Mouse (Mus musculus) lung, postnatal 0 days (tissue): ENCODE measurements around the gene Mapkapk2. TPM values are rescaled to one million over a fixed set of nuclear protein-coding genes. Genes with fewer than 3 reads are reported as not detected.
"Not testable (repeated sequence)": the region's sequence is repeated elsewhere in the genome, so short reads cannot be mapped to it uniquely, and the experiment has no call there.

Experiments used
- ATAC-seq: fragments of 200-750 bp; cut with Nextera tagmentation; 2 replicates; pipeline ENCODE4 v1.8.0; 2017; ENCODE audit warnings: moderate library complexity
- DNase-seq: peaks from one replicate; pipeline ENCODE4 v3.0.0-alpha.2; 2016; ENCODE audit warnings: low spot score
- H3K27ac ChIP-seq: fragments of 300-500 bp; sonication (generic); 2 replicates; pipeline ENCODE4 v1.5.1; 2014; ENCODE audit warnings: antibody characterized with exemption, mild to moderate bottlenecking, low read length, mixed read lengths
- H3K27me3 ChIP-seq: fragments of 300-500 bp; sonication (generic); replicated peaks from 2 replicates; pipeline ENCODE4 v1.6.1; 2014; ENCODE audit warnings: low read length, mixed read lengths; ENCODE audit not compliant: insufficient read depth
- H3K36me3 ChIP-seq: fragments of 300-500 bp; sonication (generic); 2 replicates; pipeline ENCODE4 v1.6.1; 2014; ENCODE audit warnings: low read length, mixed read lengths; ENCODE audit not compliant: insufficient read depth
- H3K4me1 ChIP-seq: fragments of 300-500 bp; sonication (generic); 2 replicates; pipeline ENCODE4 v1.6.1; 2014; ENCODE audit warnings: antibody characterized with exemption, low read depth, low read length, mixed read lengths; ENCODE audit not compliant: insufficient read depth
- H3K4me2 ChIP-seq: fragments of 300-500 bp; sonication (generic); replicated peaks from 2 replicates; pipeline ENCODE4 v1.6.1; 2014; ENCODE audit warnings: low read depth, mild to moderate bottlenecking, low read length, moderate library complexity, mixed read lengths
- H3K4me3 ChIP-seq: fragments of 300-500 bp; sonication (generic); 2 replicates; pipeline ENCODE4 v1.5.1; 2014; ENCODE audit warnings: low read depth, low read length
- H3K9ac ChIP-seq: fragments of 300-500 bp; sonication (generic); replicated peaks from 2 replicates; pipeline ENCODE4 v1.6.1; 2014; ENCODE audit warnings: low read depth, mild to moderate bottlenecking
- H3K9me3 ChIP-seq: fragments of 300-500 bp; sonication (generic); 2 replicates; pipeline ENCODE4 v1.6.1; 2016; ENCODE audit warnings: low read length, mixed read lengths
- CTCF ChIP-seq: IDR thresholded peaks from 2 replicates; pipeline ENCODE4 v1.5.1; 2016; ENCODE audit warnings: antibody characterized with exemption, mild to moderate bottlenecking
- EP300 ChIP-seq: IDR thresholded peaks from 2 replicates; pipeline ENCODE4 v1.6.1; 2016; ENCODE audit warnings: antibody characterized with exemption, mild to moderate bottlenecking, control low read depth
- WGBS: fragments of 180-500 bp; shearing (Covaris S2); extraction: QIAGEN DNeasy Blood & Tissue Kit; methylation state at CpG from one replicate; pipeline ENCODE4 v1.1.7; 2014; 5-methylcytosine and 5-hydroxymethylcytosine counted together
- polyA plus RNA-seq: library from polyadenylated mRNA; unstranded; fragments of >200 nt; fragmentation: Nextera tagmentation; extraction: Ambion mirVana; gene quantifications from 2 replicates; pipeline ENCODE4 v1.2.1, GENCODE M21; 2015

Gene Mapkapk2
- polyA plus RNA-seq = 62.4 and 65.0 TPM in 2 replicates

- peak within 1 kb of the TSS; percentile 98 for H3K27ac ChIP-seq
- 0% methylated on average over 16 of the region's 32 CpGs for WGBS
- H3K4me3 ChIP-seq = peak within 1 kb of the TSS; percentile 98
- no peaks in the 10 kb centered on the region for H3K27me3 ChIP-seq
- no peaks in the 10 kb centered on the region for H3K36me3 ChIP-seq
- peak within 1 kb of the TSS; percentile 96 for H3K9ac ChIP-seq
- H3K4me1 ChIP-seq = peaks cover 26% of the 10 kb centered on the region; the same call in 1 of the 2 replicates
- peak; percentile 98 for DNase-seq
- ATAC-seq = peak; percentile 92
- no peaks in the 10 kb centered on the region for H3K9me3 ChIP-seq
- TF ChIP-seq CTCF = no peak
- TF ChIP-seq EP300 = no peak; the same call in 1 of the 2 replicates
- H3K4me2 ChIP-seq = peak within 1 kb of the TSS; percentile 87
These were observed at the start of gene Mapkapk2 for GRCm38 (mm10) chr1:131097700-131098094. TSS of gene Mapkapk2 (minus strand) at chr1:131097826.

DNA sequence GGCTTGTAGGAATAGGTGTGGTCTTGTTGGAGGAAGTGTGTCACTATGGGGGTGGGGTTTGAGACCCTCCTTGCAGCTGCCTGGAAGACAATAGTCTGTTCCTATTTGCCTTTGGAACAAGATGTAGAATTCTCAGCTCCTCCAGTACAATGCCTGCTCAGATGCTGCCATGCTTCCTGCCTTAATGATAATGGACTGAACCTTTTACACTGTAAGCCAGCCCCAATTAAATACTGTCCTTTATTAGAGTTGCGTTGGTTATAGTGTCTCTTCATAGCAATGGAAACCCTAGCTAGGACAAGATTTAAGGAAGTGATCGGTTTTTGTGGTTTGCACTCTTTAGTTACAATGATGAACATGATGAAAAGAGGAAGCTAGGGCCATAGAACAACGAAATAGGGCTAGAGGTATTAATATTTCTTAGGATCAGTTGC, 48.6 kb upstream of the Mapkapk2 start:
- H3K9me3 ChIP-seq = no peaks in the 10 kb centered on the region
- H3K4me1 ChIP-seq = no peaks in the 10 kb centered on the region
- no peaks in the 10 kb centered on the region for H3K36me3 ChIP-seq
- 79% methylated on average over 3 of the region's 3 CpGs for WGBS
- no peak overlapping the region for H3K27ac ChIP-seq
- no peak overlapping the region for H3K9ac ChIP-seq
- H3K4me2 ChIP-seq = no peak overlapping the region
- ATAC-seq = no peak
- no peak for TF ChIP-seq EP300
- TF ChIP-seq CTCF = no peak
- no peak overlapping the region for H3K4me3 ChIP-seq
- peak; percentile 52 for DNase-seq
- no peaks in the 10 kb centered on the region for H3K27me3 ChIP-seq

- ATAC-seq, H3K9ac ChIP-seq: not testable (repeated sequence)
- WGBS = 84% methylated on average over 3 of the region's 3 CpGs
These were observed 47.6 kb upstream of the Mapkapk2 start for GRCm38 (mm10) chr1:131145222-131145621.

DNA sequence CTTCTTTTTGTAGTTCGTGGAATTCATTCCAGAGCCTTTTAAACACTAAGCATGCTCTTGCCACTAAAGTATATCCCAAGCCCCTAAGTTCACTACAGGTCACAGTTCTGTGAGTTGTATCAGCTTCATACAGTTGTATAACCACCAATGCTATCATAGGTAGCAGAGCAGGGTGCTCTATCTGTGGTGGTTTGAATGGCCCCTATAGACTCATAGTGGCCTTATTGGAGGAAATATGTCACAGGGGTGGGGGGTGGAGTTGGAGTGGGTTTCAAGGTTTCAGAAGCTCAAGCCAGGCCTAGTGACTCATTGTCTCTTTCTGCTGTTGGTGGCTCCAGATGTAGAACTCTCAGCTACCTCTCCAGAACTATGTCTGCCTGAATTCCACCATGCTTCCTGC, 44.8 kb upstream of the Mapkapk2 start:
- H3K9me3 ChIP-seq = no peaks in the 10 kb centered on the region
- H3K4me1 ChIP-seq = no peaks in the 10 kb centered on the region
- 75% methylated on average over 1 of the region's 1 CpGs for WGBS
- H3K4me2 ChIP-seq = no peak overlapping the region
- ATAC-seq = no peak
- H3K27me3 ChIP-seq = no peaks in the 10 kb centered on the region
- H3K9ac ChIP-seq = no peak overlapping the region
- DNase-seq = no peak
- H3K36me3 ChIP-seq = no peaks in the 10 kb centered on the region
- TF ChIP-seq CTCF (no peak), EP300 (no peak)
- no peak overlapping the region for H3K4me3 ChIP-seq
- H3K27ac ChIP-seq = no peak overlapping the region

More at GRCm38 (mm10) chr1:131145222-131145621, 47.6 kb upstream of the Mapkapk2 start:
- not testable (repeated sequence) for H3K4me3 ChIP-seq, DNase-seq, H3K27ac ChIP-seq, H3K4me2 ChIP-seq, H3K4me1 ChIP-seq, H3K27me3 ChIP-seq, H3K36me3 ChIP-seq, H3K9me3 ChIP-seq

DNA sequence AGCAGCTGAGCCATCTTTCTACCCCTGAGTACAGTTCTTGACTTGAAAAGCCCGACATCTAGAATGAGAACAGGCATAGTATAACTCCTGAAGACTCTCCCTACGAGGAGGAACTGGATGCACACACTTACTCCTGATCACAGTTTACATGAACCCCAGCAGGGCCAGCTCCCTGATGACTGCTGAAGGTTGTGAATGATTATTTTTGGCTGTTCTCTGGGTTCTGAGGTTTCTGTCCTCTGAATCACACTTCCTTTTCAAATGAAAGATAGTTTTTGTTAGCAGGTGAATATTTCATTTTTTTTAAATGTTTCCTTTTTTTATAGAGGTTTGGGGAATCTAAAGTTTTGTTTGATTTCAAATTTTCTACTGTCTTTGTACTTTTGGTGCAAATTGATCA, 43.8 kb upstream of the Mapkapk2 start:
- Histone ChIP-seq H3K4me1 (no peaks in the 10 kb centered on the region), H3K9me3 (no peaks in the 10 kb centered on the region), H3K4me3 (no peak overlapping the region), H3K4me2 (no peak overlapping the region), H3K36me3 (no peaks in the 10 kb centered on the region), H3K9ac (no peak overlapping the region), H3K27me3 (no peaks in the 10 kb centered on the region), H3K27ac (no peak overlapping the region)
- ATAC-seq (no peak), DNase-seq (no peak)
- TF ChIP-seq CTCF (no peak), EP300 (no peak)
- WGBS = 24% methylated on average over 2 of the region's 2 CpGs

- 53% methylated on average over 11 of the region's 11 CpGs for WGBS
- Histone ChIP-seq H3K4me3 (peak overlapping the region; percentile 73), H3K27me3 (no peaks in the 10 kb centered on the region), H3K4me2 (peak overlapping the region; percentile 96), H3K36me3 (no peaks in the 10 kb centered on the region), H3K27ac (peak overlapping the region; percentile 79), H3K4me1 (no peaks in the 10 kb centered on the region), H3K9me3 (no peaks in the 10 kb centered on the region), H3K9ac (no peak overlapping the region)
- DNase-seq (peak; percentile 75), ATAC-seq (peak; percentile 48; the same call in 1 of the 2 replicates)
- TF ChIP-seq CTCF = no peak
- TF ChIP-seq EP300 = peak; percentile 45; the same call in 1 of the 2 replicates
These were observed 41.8 kb upstream of the Mapkapk2 start for GRCm38 (mm10) chr1:131139102-131140095.
